Mouse (Mus musculus) midbrain, embryonic 10.5 days (tissue): ENCODE data around the gene Notch2. TPM values are rescaled to one million over a fixed set of nuclear protein-coding genes. Genes with fewer than 3 reads are reported as not detected.
A peak's percentile ranks its signal among the peaks of the same experiment; 100 is the strongest.

ENCODE experiments used
- DNase-seq: peaks from one replicate; pipeline ENCODE4 v3.0.0-alpha.2; 2017; ENCODE audit warnings: low spot score
- H3K27ac ChIP-seq: fragments of 300-500 bp; sonication (generic); replicated peaks from 2 replicates; pipeline ENCODE4 v1.5.1; 2016; ENCODE audit warnings: mild to moderate bottlenecking
- H3K27me3 ChIP-seq: fragments of 300-500 bp; sonication (generic); 2 replicates; pipeline ENCODE4 v1.6.1; 2016; ENCODE audit warnings: low read depth, mild to moderate bottlenecking; ENCODE audit not compliant: poor library complexity, severe bottlenecking
- H3K36me3 ChIP-seq: fragments of 300-500 bp; sonication (generic); 2 replicates; pipeline ENCODE4 v1.6.1; 2016; ENCODE audit warnings: mild to moderate bottlenecking, moderate library complexity
- H3K4me1 ChIP-seq: fragments of 300-500 bp; sonication (generic); 2 replicates; pipeline ENCODE4 v1.6.1; 2016
- H3K4me3 ChIP-seq: fragments of 300-500 bp; sonication (generic); 2 replicates; pipeline ENCODE4 v1.5.1; 2016; ENCODE audit warnings: mild to moderate bottlenecking, moderate library complexity
- H3K9me3 ChIP-seq: fragments of 300-500 bp; sonication (generic); replicated peaks from 2 replicates; pipeline ENCODE4 v1.6.1; 2016; ENCODE audit warnings: mild to moderate bottlenecking
- WGBS: fragments of 180-500 bp; shearing (Covaris S2); methylation state at CpG from one replicate; pipeline ENCODE4 v1.1.7; 2016; 5-methylcytosine and 5-hydroxymethylcytosine counted together
- polyA plus RNA-seq: library from polyadenylated mRNA; unstranded; fragments of >200 nt; fragmentation: Nextera tagmentation; extraction: Ambion mirVana; gene quantifications from 2 replicates; pipeline ENCODE4 v1.2.1, GENCODE M21; 2016

Gene Notch2
- polyA plus RNA-seq, 1 experiment from 2014 or later: 16.6 TPM

DNA sequence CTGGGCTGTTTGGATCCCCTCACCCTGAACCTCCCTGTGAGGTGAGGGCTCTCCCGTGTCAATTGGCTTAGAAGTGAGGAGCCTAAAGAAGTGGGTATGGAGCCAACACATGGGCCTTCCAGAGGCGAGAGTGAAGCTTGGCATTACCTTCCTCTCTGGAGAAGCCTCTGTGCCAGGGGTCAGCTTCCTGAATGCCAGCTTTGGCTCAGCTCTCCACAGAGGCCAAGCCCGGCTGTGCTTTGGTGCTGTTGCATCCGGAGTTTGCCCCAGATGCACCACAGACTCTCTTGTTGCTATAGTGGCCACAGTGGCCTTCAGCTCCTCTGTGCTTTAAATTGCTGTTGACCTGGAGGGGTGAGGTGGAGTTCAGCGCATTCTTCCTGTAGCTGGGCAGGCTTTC is 76.4 kb downstream of the Notch2 start:
- H3K36me3 ChIP-seq: peaks cover 30% of the 10 kb centered on the region
- H3K4me1 ChIP-seq: peaks cover 62% of the 10 kb centered on the region
- no peak for DNase-seq
- 84% methylated on average over 5 of the region's 5 CpGs for WGBS
- H3K9me3 ChIP-seq: no peaks in the 10 kb centered on the region
- H3K27ac ChIP-seq: no peak overlapping the region
- no peak overlapping the region for H3K4me3 ChIP-seq
- H3K27me3 ChIP-seq: no peaks in the 10 kb centered on the region

DNA sequence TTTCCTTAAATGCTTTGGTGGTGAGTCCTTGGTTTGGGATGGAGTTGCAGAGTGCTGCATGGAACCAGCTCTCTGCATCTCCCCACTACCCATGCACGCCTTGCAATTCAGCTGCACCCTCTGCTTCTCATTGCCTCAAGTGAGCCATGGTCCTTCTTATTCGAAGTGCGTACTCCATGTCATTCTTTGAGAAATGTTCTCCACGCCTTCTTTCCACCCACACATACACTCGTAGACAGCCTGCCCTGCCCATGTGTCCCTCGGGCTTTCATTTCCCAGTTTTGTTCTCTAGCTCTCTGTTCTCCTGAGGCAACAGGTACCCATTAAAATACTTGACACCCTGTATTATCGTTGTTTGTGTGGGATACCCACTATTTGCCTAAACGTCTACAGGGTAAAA is 76.8 kb downstream of the Notch2 start:
- peaks cover 28% of the 10 kb centered on the region for H3K36me3 ChIP-seq
- peaks cover 63% of the 10 kb centered on the region for H3K4me1 ChIP-seq
- no peak for DNase-seq
- WGBS: 93% methylated on average over 8 of the region's 8 CpGs
- no peak overlapping the region for H3K4me3 ChIP-seq
- no peak overlapping the region for H3K27ac ChIP-seq
- H3K9me3 ChIP-seq: no peaks in the 10 kb centered on the region
- no peaks in the 10 kb centered on the region for H3K27me3 ChIP-seq

DNA sequence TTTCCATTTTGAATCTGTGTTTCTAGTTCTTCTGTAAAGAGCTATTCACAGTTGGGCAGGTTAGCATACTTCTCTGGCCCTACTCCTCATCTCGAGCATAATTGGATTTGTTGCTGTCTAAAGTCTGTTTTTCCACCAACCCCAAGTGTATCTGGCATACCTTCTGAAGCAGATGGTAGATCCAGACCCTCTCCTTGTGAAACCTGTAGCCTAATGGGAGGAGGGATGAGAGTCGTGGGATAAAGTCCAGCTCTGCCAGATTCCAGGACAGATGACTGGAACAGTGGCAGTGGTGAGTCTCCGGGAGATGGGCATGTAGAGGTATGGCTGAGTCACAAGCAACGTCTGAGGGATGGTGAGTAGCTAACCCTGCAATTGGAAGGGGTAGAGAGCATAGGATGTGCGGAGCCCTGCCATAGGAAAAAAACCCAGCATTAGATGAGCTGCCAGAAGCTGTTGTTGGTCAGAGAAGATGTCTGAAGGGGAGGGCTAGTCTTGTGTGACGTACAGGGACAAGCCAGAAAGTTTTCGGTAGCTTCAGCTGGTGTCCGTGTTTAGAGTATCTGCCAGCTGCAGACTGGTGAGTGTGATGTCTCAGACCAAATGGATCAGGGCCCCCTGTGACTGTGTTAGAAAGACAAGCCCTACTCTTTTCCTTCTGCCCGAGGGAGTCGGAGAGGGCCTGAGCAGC is 79.5 kb downstream of the Notch2 start:
- DNase-seq: no peak
- Histone ChIP-seq H3K27ac (peak overlapping the region; percentile 63), H3K36me3 (peaks cover 17% of the 10 kb centered on the region), H3K4me1 (peaks cover 50% of the 10 kb centered on the region), H3K9me3 (no peaks in the 10 kb centered on the region), H3K27me3 (no peaks in the 10 kb centered on the region), H3K4me3 (no peak overlapping the region)
- WGBS: 83% methylated on average over 10 of the region's 10 CpGs

- WGBS: 26% methylated on average over 5 of the region's 5 CpGs
- H3K4me3 ChIP-seq: no peak overlapping the region
- peak overlapping the region; percentile 63 for H3K27ac ChIP-seq
- DNase-seq: peak; percentile 72
- peaks cover 25% of the 10 kb centered on the region for H3K36me3 ChIP-seq
- no peaks in the 10 kb centered on the region for H3K27me3 ChIP-seq
- peaks cover 50% of the 10 kb centered on the region for H3K4me1 ChIP-seq
- no peaks in the 10 kb centered on the region for H3K9me3 ChIP-seq
Observed at GRCm38 (mm10) chr3:98093954-98094353, 80.6 kb downstream of the Notch2 start.

- Histone ChIP-seq H3K27ac (peak overlapping the region; percentile 64), H3K4me3 (no peak overlapping the region), H3K9me3 (no peaks in the 10 kb centered on the region), H3K36me3 (peaks cover 35% of the 10 kb centered on the region), H3K4me1 (peaks cover 46% of the 10 kb centered on the region), H3K27me3 (no peaks in the 10 kb centered on the region)
- DNase-seq: no peak
- WGBS: 83% methylated on average over 17 of the region's 17 CpGs
Observed at GRCm38 (mm10) chr3:98094629-98095583, 81.6 kb downstream of the Notch2 start.

- H3K36me3 ChIP-seq: peaks cover 51% of the 10 kb centered on the region
- 94% methylated on average over 7 of the region's 7 CpGs for WGBS
Observed at GRCm38 (mm10) chr3:98096981-98097380, 83.7 kb downstream of the Notch2 start.

DNA sequence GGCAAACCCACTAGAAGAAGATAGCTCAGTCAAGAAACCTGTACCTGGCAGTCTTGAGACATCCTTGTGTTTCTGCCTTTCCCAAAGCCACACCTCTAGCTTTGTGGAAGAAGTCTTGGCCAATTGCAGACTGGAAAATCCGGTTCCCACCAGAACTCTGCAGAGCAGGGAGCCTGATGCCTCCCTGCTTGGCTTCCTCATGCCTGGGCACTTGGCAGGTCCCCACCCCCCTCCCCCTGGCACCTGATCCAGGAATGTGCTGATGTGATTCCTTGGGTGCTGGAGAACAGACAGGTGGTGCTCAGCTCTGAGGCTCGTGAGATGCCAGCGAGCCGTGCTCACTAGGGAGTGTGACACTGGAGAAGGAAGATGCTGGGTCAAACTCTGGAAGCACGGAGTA is 85.3 kb downstream of the Notch2 start:
- Histone ChIP-seq H3K4me3 (no peak overlapping the region), H3K4me1 (peaks cover 20% of the 10 kb centered on the region), H3K36me3 (peaks cover 68% of the 10 kb centered on the region), H3K27me3 (no peaks in the 10 kb centered on the region; the same call in 1 of the 2 replicates), H3K9me3 (peaks cover 15% of the 10 kb centered on the region), H3K27ac (no peak overlapping the region)
- no peak for DNase-seq
- 92% methylated on average over 5 of the region's 5 CpGs for WGBS

More at GRCm38 (mm10) chr3:98096981-98097380, 83.7 kb downstream of the Notch2 start:
- no peak for DNase-seq
- H3K9me3 ChIP-seq: peaks cover 3% of the 10 kb centered on the region
- H3K27ac ChIP-seq: no peak overlapping the region
- H3K4me3 ChIP-seq: no peak overlapping the region
- peaks cover 37% of the 10 kb centered on the region for H3K4me1 ChIP-seq
- no peaks in the 10 kb centered on the region for H3K27me3 ChIP-seq

DNA sequence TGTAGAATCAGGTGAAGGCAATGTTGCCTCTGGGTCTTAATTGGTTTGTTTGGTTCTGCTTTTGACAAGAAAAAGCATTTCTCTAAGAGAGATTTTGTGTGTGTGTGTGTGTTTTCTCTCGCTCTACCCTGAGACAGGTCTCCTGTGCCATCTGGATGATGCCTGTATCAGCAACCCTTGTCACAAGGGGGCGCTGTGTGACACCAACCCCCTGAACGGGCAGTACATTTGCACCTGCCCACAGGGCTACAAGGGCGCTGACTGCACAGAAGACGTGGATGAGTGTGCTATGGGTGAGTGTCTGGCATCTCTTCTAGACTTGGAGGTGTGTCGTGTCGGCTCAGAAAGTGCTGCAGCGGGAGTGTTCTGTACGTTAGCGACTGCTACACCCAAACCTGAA is 86.0 kb downstream of the Notch2 start:
- Histone ChIP-seq H3K27ac (no peak overlapping the region), H3K4me1 (peaks cover 20% of the 10 kb centered on the region), H3K27me3 (no peaks in the 10 kb centered on the region; the same call in 1 of the 2 replicates), H3K9me3 (peaks cover 15% of the 10 kb centered on the region), H3K4me3 (no peak overlapping the region), H3K36me3 (peaks cover 74% of the 10 kb centered on the region)
- DNase-seq: no peak
- 87% methylated on average over 10 of the region's 10 CpGs for WGBS

GRCm38 (mm10) chr3:98101541-98101940 is 88.2 kb downstream of the Notch2 start:
- Histone ChIP-seq H3K4me3 (no peak overlapping the region), H3K9me3 (peaks cover 15% of the 10 kb centered on the region), H3K27ac (no peak overlapping the region), H3K27me3 (no peaks in the 10 kb centered on the region; the same call in 1 of the 2 replicates), H3K4me1 (peaks cover 28% of the 10 kb centered on the region), H3K36me3 (peaks cover 88% of the 10 kb centered on the region)
- WGBS: 88% methylated on average over 10 of the region's 10 CpGs
- DNase-seq: no peak

DNA sequence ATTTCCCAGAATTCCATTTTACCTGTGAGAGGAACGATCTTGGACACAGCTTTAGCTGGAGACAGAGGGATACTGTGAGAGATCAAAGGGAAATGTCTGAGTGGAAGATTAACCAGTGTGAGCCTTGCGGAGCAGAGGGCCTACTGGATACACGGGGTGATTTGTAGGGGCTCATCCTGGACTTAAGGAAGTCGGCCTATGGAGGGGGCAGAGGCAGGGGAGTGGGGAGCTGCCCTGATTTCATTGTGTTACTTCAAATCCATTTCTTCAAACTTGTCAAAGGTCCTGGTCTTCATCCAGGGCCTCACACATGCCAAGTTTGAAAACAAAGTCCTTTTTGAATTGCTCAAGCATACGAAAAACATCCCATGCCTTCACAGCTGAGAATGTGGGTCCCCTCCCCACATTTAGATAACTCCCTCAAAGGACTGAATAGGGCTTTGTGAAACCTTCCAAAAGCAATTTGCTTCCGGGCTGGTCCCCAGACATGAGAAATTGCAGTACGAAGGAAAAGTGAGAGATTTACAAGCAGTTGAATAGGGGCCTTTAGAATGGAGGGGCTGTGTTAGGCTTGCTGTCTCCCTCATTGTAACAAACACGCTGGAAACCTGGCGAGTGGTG is 91.6 kb downstream of the Notch2 start:
- no peaks in the 10 kb centered on the region; the same call in 1 of the 2 replicates for H3K27me3 ChIP-seq
- peaks cover 15% of the 10 kb centered on the region for H3K9me3 ChIP-seq
- peaks cover 40% of the 10 kb centered on the region for H3K4me1 ChIP-seq
- no peak overlapping the region for H3K4me3 ChIP-seq
- WGBS: 36% methylated on average over 9 of the region's 9 CpGs
- H3K36me3 ChIP-seq: peaks cover 91% of the 10 kb centered on the region
- H3K27ac ChIP-seq: peak overlapping the region; percentile 55; the same call in 1 of the 2 replicates
- DNase-seq: no peak

- Histone ChIP-seq H3K4me1 (peaks cover 40% of the 10 kb centered on the region), H3K36me3 (peaks cover 86% of the 10 kb centered on the region), H3K4me3 (no peak overlapping the region), H3K27me3 (no peaks in the 10 kb centered on the region; the same call in 1 of the 2 replicates), H3K9me3 (peaks cover 15% of the 10 kb centered on the region), H3K27ac (peak overlapping the region; percentile 55)
- 91% methylated on average over 6 of the region's 6 CpGs for WGBS
- DNase-seq: no peak
Observed at GRCm38 (mm10) chr3:98105496-98105895, 92.2 kb downstream of the Notch2 start.

DNA sequence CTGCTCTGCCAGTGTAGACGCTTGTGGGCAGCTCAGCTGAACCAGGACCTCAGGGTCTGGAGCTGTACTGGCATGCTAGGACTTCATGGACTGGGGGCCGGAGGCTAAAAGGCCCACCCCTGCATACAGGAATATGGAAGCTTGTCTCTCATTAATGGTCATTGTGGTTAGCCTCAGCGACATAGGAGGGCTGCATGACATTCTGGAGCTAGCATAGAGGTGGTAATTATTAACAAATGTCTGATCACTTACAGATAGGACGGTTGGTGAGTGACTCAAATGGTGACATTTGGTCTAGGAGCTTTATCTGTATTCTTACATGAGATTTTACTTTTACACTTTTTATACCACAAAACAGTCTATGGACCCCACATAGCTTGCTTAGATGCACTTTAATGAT is 92.8 kb downstream of the Notch2 start:
- no peak for DNase-seq
- Histone ChIP-seq H3K36me3 (peaks cover 86% of the 10 kb centered on the region), H3K27me3 (no peaks in the 10 kb centered on the region; the same call in 1 of the 2 replicates), H3K9me3 (peaks cover 15% of the 10 kb centered on the region), H3K27ac (peak overlapping the region; percentile 55), H3K4me1 (peaks cover 40% of the 10 kb centered on the region), H3K4me3 (no peak overlapping the region)
- 86% methylated on average over 4 of the region's 4 CpGs for WGBS
